Mouse (Mus musculus) lung, postnatal 14 days (tissue): ENCODE measurements at regions not wholly inside any gene's neighbourhood (a gene's known extent, or its start where the extent isn't known, plus 50 kb on each side); places are given as distances from the start of the nearest gene placed in this dataset.

Experiments used
- DNase-seq: peaks from one replicate; pipeline ENCODE4 v3.0.0; 2021

GRCm38 (mm10) chr14:110685247-110685646 lies 69.7 kb downstream of the Slitrk6 start:
- DNase-seq: no peak

GRCm38 (mm10) chr14:110679741-110680140 lies 75.2 kb downstream of the Slitrk6 start:
- no peak for DNase-seq

- no peak for DNase-seq
Observed at GRCm38 (mm10) chr14:110665712-110666111, 89.2 kb downstream of the Slitrk6 start.

GRCm38 (mm10) chr14:110663231-110663630 lies 91.7 kb downstream of the Slitrk6 start:
- DNase-seq: no peak

GRCm38 (mm10) chr14:110634147-110634546 lies 120.8 kb downstream of the Slitrk6 start:
- DNase-seq: no peak

GRCm38 (mm10) chr14:110623716-110624115 lies 131.2 kb downstream of the Slitrk6 start:
- DNase-seq: no peak

GRCm38 (mm10) chr14:110618496-110618920 lies 136.4 kb downstream of the Slitrk6 start:
- DNase-seq: peak; percentile 24

- DNase-seq: no peak
Observed at GRCm38 (mm10) chr14:110616447-110616846, 138.5 kb downstream of the Slitrk6 start.

- DNase-seq: no peak
Observed at GRCm38 (mm10) chr14:110580311-110580710, 174.6 kb downstream of the Slitrk6 start.

- no peak for DNase-seq
Observed at GRCm38 (mm10) chr14:110570717-110571116, 184.2 kb downstream of the Slitrk6 start.

- no peak for DNase-seq
Observed at GRCm38 (mm10) chr14:110565783-110566445, 189.0 kb downstream of the Slitrk6 start.

- no peak for DNase-seq
Observed at GRCm38 (mm10) chr14:110564621-110565020, 190.3 kb downstream of the Slitrk6 start.

GRCm38 (mm10) chr14:110545265-110545664 lies 209.7 kb downstream of the Slitrk6 start:
- DNase-seq: no peak

- no peak for DNase-seq
Observed at GRCm38 (mm10) chr14:110543303-110544134, 211.4 kb downstream of the Slitrk6 start.

GRCm38 (mm10) chr14:110527306-110527705 lies 227.6 kb downstream of the Slitrk6 start:
- DNase-seq: no peak

- no peak for DNase-seq
Observed at GRCm38 (mm10) chr14:110485057-110485456, 269.9 kb downstream of the Slitrk6 start.

GRCm38 (mm10) chr14:110472743-110473142 lies 282.2 kb downstream of the Slitrk6 start:
- no peak for DNase-seq

GRCm38 (mm10) chr14:110472176-110472575 lies 282.8 kb downstream of the Slitrk6 start:
- no peak for DNase-seq

- DNase-seq: no peak
Observed at GRCm38 (mm10) chr14:110470714-110471113, 284.2 kb downstream of the Slitrk6 start.

GRCm38 (mm10) chr14:110468457-110469311 lies 286.3 kb downstream of the Slitrk6 start:
- DNase-seq: no peak
